Mouse (Mus musculus): ENCODE data around the gene Aamp.

The Aamp gene

GRCm38 (mm10) chr1:74300347-74301110 lies 16.0 kb upstream of the Aamp start:
- ATAC-seq (ENCODE audit: low TSS enrichment): no peak

- ATAC-seq (ENCODE audit: low TSS enrichment): no peak
These were observed 14.5 kb upstream of the Aamp start for GRCm38 (mm10) chr1:74298996-74299395.

GRCm38 (mm10) chr1:74298157-74298750 lies 13.7 kb upstream of the Aamp start:
- ATAC-seq (ENCODE audit: low TSS enrichment): no peak

GRCm38 (mm10) chr1:74297269-74297668 lies 12.7 kb upstream of the Aamp start:
- no peak for ATAC-seq (ENCODE audit: low TSS enrichment)

- no peak for ATAC-seq (ENCODE audit: low TSS enrichment)
These were observed 11.9 kb upstream of the Aamp start for GRCm38 (mm10) chr1:74296477-74296876.

- peak; percentile 74 for ATAC-seq (ENCODE audit: low TSS enrichment)
These were observed 11.1 kb upstream of the Aamp start for GRCm38 (mm10) chr1:74295456-74296171.

- ATAC-seq (ENCODE audit: low TSS enrichment): peak; percentile 2; the same call in 1 of the 2 replicates
These were observed 10.4 kb upstream of the Aamp start for GRCm38 (mm10) chr1:74294733-74295455.

- ATAC-seq (ENCODE audit: low TSS enrichment): no peak
These were observed 9.6 kb upstream of the Aamp start for GRCm38 (mm10) chr1:74294090-74294643.

- ATAC-seq (ENCODE audit: low TSS enrichment): no peak
These were observed 8.9 kb upstream of the Aamp start for GRCm38 (mm10) chr1:74293306-74293960.

GRCm38 (mm10) chr1:74292331-74293020 lies 7.9 kb upstream of the Aamp start:
- 0 out of 2 replicates have a peak, but pooled peaks have one; percentile 10 for ATAC-seq (ENCODE audit: low TSS enrichment)

- ATAC-seq (ENCODE audit: low TSS enrichment): no peak
These were observed 5.6 kb upstream of the Aamp start for GRCm38 (mm10) chr1:74290141-74290540.

GRCm38 (mm10) chr1:74289740-74290139 lies 5.2 kb upstream of the Aamp start:
- ATAC-seq (ENCODE audit: low TSS enrichment): no peak

- no peak for ATAC-seq (ENCODE audit: low TSS enrichment)
These were observed 4.7 kb upstream of the Aamp start for GRCm38 (mm10) chr1:74289248-74289647.

- no peak for ATAC-seq (ENCODE audit: low TSS enrichment)
These were observed 3.8 kb upstream of the Aamp start for GRCm38 (mm10) chr1:74288327-74288726.

- ATAC-seq (ENCODE audit: low TSS enrichment): 0 out of 2 replicates have a peak, but pooled peaks have one; percentile 11
These were observed 2.5 kb upstream of the Aamp start for GRCm38 (mm10) chr1:74286869-74287607.

GRCm38 (mm10) chr1:74285212-74286010 lies 873 bp upstream of the Aamp start:
- peak; percentile 1; the same call in 1 of the 2 replicates for ATAC-seq (ENCODE audit: low TSS enrichment)

- ATAC-seq (ENCODE audit: low TSS enrichment): no peak
These were observed 663 bp downstream of the Aamp start for GRCm38 (mm10) chr1:74283686-74284463.
